Mouse (Mus musculus) retina, embryonic 14.5 days (tissue): ENCODE data around the gene Miox.
A peak's percentile ranks its signal among the peaks of the same experiment; 100 is the strongest.

Experiments used
- DNase-seq: peaks from one replicate; pipeline ENCODE4 v3.0.0-alpha.2; 2015; ENCODE audit warnings: low spot score

Gene Miox

GRCm38 (mm10) chr15:89316146-89316545, 18.1 kb upstream of the Miox start:
- DNase-seq = peak; percentile 25

GRCm38 (mm10) chr15:89321264-89321663, 12.9 kb upstream of the Miox start:
- no peak for DNase-seq

- DNase-seq = peak; percentile 34
Observed at GRCm38 (mm10) chr15:89322670-89323522, 11.3 kb upstream of the Miox start, which contains the start of gene Adm2. Adm2 (plus strand) TSS chr15:89322720.

GRCm38 (mm10) chr15:89323656-89324055, 10.5 kb upstream of the Miox start:
- DNase-seq = no peak

GRCm38 (mm10) chr15:89326441-89326840, 7.8 kb upstream of the Miox start:
- DNase-seq = no peak

GRCm38 (mm10) chr15:89334774-89335537, 758 bp downstream of the Miox start:
- DNase-seq = no peak

- no peak for DNase-seq
Observed at GRCm38 (mm10) chr15:89336422-89336821, 2.2 kb downstream of the Miox start.

GRCm38 (mm10) chr15:89339696-89340095, 5.5 kb downstream of the Miox start:
- DNase-seq = no peak

GRCm38 (mm10) chr15:89340136-89340535, 5.9 kb downstream of the Miox start:
- DNase-seq = no peak

GRCm38 (mm10) chr15:89341678-89342077, 7.5 kb downstream of the Miox start:
- DNase-seq = no peak

- DNase-seq = no peak
Observed at GRCm38 (mm10) chr15:89343325-89343724, 9.1 kb downstream of the Miox start.

- DNase-seq = no peak
Observed at GRCm38 (mm10) chr15:89350447-89350846, 16.2 kb downstream of the Miox start.

- DNase-seq = no peak
Observed at GRCm38 (mm10) chr15:89351302-89351701, 17.1 kb downstream of the Miox start.

GRCm38 (mm10) chr15:89352054-89352453, 17.9 kb downstream of the Miox start:
- no peak for DNase-seq

- no peak for DNase-seq
Observed at GRCm38 (mm10) chr15:89352795-89353194, 18.6 kb downstream of the Miox start.

GRCm38 (mm10) chr15:89353837-89354236, 19.6 kb downstream of the Miox start:
- DNase-seq = no peak

- DNase-seq = no peak
Observed at GRCm38 (mm10) chr15:89354455-89354854, 20.3 kb downstream of the Miox start.

GRCm38 (mm10) chr15:89355241-89356187, 21.3 kb downstream of the Miox start, which contains the start of the genes Lmf2 and Ncaph2:
Lmf2 (minus strand) TSS chr15:89355659.
Ncaph2 (plus strand) TSS chr15:89355719.
- peak; percentile 98 for DNase-seq

- DNase-seq = peak; percentile 91
Observed at GRCm38 (mm10) chr15:89356372-89356771, 22.2 kb downstream of the Miox start.

- DNase-seq = no peak
Observed at GRCm38 (mm10) chr15:89358784-89359183, 24.6 kb downstream of the Miox start.

GRCm38 (mm10) chr15:89363051-89363450, 28.9 kb downstream of the Miox start:
- DNase-seq = no peak

- DNase-seq = no peak
Observed at GRCm38 (mm10) chr15:89365141-89365551, 30.9 kb downstream of the Miox start.
